Comparison of ENCODE assay signal across 31 mouse cellular contexts in genomic region chr10:53167767-53168166, GRCm38 (mm10).
"Had no signal": no experiment of that assay in that cellular context is flagged by ENCODE, and none has a peak within 500 bp of the region (broad histone marks: within the 10 kb centered on the region; RNA-seq: fewer than 3 reads in every experiment).

No protein-coding gene starts in this region.

- H3K4me2 ChIP-seq: heart, embryonic 11.5 days; heart, embryonic 12.5 days; heart, embryonic 13.5 days; heart, embryonic 15.5 days; hindbrain, embryonic 12.5 days; hindbrain, embryonic 13.5 days; hindbrain, embryonic 14.5 days; hindbrain, embryonic 15.5 days; intestine, embryonic 15.5 days; kidney, embryonic 15.5 days had no signal

- H3K4me3 ChIP-seq: heart, embryonic 12.5 days; heart, embryonic 13.5 days; heart, embryonic 15.5 days; hindbrain, embryonic 10.5 days; hindbrain, embryonic 12.5 days; hindbrain, embryonic 13.5 days; hindbrain, embryonic 15.5 days; intestine, embryonic 15.5 days; kidney, embryonic 15.5 days; layer of hippocampus, adult 2 months; left cerebral cortex, adult 2 months had no signal

- H3K9ac ChIP-seq: heart, embryonic 12.5 days; heart, embryonic 13.5 days; heart, embryonic 15.5 days; hindbrain, embryonic 12.5 days; hindbrain, embryonic 13.5 days; hindbrain, embryonic 14.5 days; hindbrain, embryonic 15.5 days; intestine, embryonic 15.5 days; kidney, embryonic 15.5 days had no signal

- H3K27ac ChIP-seq: heart, embryonic 13.5 days; heart, embryonic 15.5 days; hindbrain, embryonic 10.5 days; hindbrain, embryonic 12.5 days; hindbrain, embryonic 13.5 days; hindbrain, embryonic 14.5 days; hindbrain, embryonic 15.5 days; hindbrain, postnatal 0 days; intestine, embryonic 15.5 days; kidney, embryonic 15.5 days; kidney, postnatal 0 days; layer of hippocampus, adult 2 months; left cerebral cortex, adult 2 months had no signal

- DNase-seq: heart, postnatal 10 days; heart, postnatal 14 days; heart, postnatal 36 days; heart, postnatal 4 days; kidney, adult 11 months; kidney, adult 18-20 months; kidney, adult 2 months; kidney, adult 8-10 months; kidney, adult 9 months; kidney, postnatal 10 days; kidney, postnatal 14 days; kidney, postnatal 25 days; kidney, postnatal 36 days; kidney, postnatal 4 days; layer of hippocampus, adult 9-11 months; layer of hippocampus, postnatal 36 days had no signal

- H3K36me3 ChIP-seq: heart, embryonic 12.5 days; heart, embryonic 13.5 days; heart, embryonic 15.5 days; hindbrain, embryonic 10.5 days; hindbrain, embryonic 12.5 days; hindbrain, embryonic 13.5 days; hindbrain, embryonic 15.5 days; intestine, embryonic 15.5 days; kidney, embryonic 15.5 days had no signal

- H3K9me3 ChIP-seq: heart, embryonic 12.5 days; heart, embryonic 13.5 days; heart, embryonic 15.5 days; hindbrain, embryonic 10.5 days; hindbrain, embryonic 12.5 days; hindbrain, embryonic 13.5 days; hindbrain, embryonic 15.5 days; intestine, embryonic 15.5 days; kidney, embryonic 15.5 days had no signal

- H3K27me3 ChIP-seq: heart, embryonic 12.5 days; heart, embryonic 13.5 days; heart, embryonic 15.5 days; hindbrain, embryonic 12.5 days; hindbrain, embryonic 13.5 days; hindbrain, embryonic 15.5 days; intestine, embryonic 15.5 days; kidney, embryonic 15.5 days had no signal

- H3K4me1 ChIP-seq: heart, embryonic 12.5 days; heart, embryonic 13.5 days; heart, embryonic 15.5 days; hindbrain, embryonic 10.5 days; hindbrain, embryonic 12.5 days; hindbrain, embryonic 13.5 days; hindbrain, embryonic 15.5 days; intestine, embryonic 15.5 days; kidney, embryonic 15.5 days had no signal
